Mouse (Mus musculus) 416B (cell line): ENCODE data around the gene Dgat2.

Source experiments
- DNase-seq: peaks from one replicate; pipeline ENCODE4 v3.0.0; 2011; ENCODE audit warnings: low read depth

Gene Dgat2

DNA sequence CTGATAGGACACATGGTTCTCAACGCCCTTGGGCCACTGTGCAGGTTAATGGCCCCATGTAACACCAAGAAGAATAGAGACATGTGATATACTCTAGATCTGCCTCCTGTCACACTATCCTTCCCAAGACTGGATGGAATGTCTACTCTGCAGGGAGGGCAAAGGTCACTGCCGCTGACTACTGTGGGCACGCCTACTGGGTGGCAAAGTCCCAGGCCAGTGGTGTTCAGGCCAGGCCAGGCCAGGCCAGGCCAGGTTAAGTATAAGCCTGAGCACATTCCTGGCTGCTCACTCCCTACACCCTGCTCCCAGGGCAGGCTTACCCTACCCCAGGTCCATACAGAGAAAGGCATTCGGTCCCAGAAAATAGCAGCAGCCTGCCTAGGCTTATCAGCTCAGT lies 21.0 kb downstream of the Dgat2 start:
- no peak for DNase-seq

GRCm38 (mm10) chr7:99160995-99161394 lies 21.5 kb downstream of the Dgat2 start:
- no peak for DNase-seq

DNA sequence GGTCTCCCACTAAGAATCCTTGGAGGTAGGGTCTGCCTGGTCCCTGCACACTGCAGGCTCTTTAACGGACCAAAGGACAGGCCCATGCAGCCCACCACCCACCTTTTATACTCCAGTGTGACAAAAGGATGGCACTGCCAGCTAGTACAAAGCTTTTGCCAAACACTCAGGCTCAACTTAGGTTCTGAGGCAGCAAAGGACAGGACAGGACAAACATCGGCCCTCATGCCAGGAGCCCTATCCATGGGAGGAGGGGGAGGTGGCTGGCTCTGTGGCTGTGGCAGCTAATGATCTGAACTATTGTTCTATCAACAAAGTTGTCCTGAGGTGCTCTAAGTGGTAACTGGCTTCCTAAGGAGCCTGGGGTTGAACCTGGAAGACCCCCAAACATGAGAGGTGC lies 23.1 kb downstream of the Dgat2 start:
- no peak for DNase-seq

GRCm38 (mm10) chr7:99158904-99159303 lies 23.6 kb downstream of the Dgat2 start:
- no peak for DNase-seq

DNA sequence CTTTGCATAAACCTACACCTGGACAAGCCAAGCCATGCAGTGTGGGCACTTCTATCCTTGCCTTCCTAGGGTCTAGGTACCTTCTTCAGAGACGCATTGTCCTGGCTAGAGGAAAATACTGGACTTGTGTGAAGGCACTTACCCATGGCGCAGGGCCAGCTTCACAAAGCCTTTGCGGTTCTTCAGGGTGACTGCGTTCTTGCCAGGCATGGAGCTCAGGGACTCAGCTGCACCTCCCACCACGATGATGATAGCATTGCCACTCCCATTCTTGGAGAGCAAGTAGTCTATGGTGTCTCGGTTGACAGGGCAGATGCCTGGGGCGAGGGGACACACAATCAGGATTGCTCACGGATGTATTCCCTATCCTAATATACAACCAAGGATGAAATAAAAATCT lies 24.5 kb downstream of the Dgat2 start:
- DNase-seq = no peak

GRCm38 (mm10) chr7:99156737-99157136 lies 25.8 kb downstream of the Dgat2 start:
- DNase-seq = no peak

GRCm38 (mm10) chr7:99155311-99156289 lies 26.9 kb downstream of the Dgat2 start:
- DNase-seq = peak; percentile 81

GRCm38 (mm10) chr7:99154648-99155151 lies 27.8 kb downstream of the Dgat2 start:
- DNase-seq = peak; percentile 48

GRCm38 (mm10) chr7:99153686-99154202 lies 28.8 kb downstream of the Dgat2 start:
- no peak for DNase-seq

GRCm38 (mm10) chr7:99152756-99153155 lies 29.8 kb downstream of the Dgat2 start:
- no peak for DNase-seq

GRCm38 (mm10) chr7:99151342-99151741 lies 31.2 kb downstream of the Dgat2 start:
- DNase-seq = peak; percentile 96

DNA sequence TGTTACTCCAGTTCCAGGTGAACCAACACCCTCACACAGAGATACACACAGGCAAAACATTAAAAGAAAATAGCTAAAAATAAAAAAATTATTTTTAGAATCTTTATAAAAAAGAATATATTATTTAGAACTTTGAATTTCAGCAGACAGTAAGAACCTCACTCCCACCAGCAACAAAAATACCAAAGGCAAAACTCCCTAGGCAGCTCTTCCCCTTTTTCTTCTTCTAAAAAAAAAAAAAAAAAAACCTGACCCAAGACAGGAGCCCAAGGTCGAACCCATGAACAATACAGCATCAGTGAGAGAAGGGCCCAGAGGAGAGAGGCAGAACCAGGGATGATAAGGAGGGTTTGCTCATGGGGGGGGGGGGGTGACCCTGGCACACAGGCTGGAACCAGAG lies 33.5 kb downstream of the Dgat2 start:
- DNase-seq = no peak

GRCm38 (mm10) chr7:99147494-99147893 lies 35.0 kb downstream of the Dgat2 start:
- DNase-seq = no peak

- DNase-seq = no peak
Measured at GRCm38 (mm10) chr7:99146906-99147305, 35.6 kb downstream of the Dgat2 start.

DNA sequence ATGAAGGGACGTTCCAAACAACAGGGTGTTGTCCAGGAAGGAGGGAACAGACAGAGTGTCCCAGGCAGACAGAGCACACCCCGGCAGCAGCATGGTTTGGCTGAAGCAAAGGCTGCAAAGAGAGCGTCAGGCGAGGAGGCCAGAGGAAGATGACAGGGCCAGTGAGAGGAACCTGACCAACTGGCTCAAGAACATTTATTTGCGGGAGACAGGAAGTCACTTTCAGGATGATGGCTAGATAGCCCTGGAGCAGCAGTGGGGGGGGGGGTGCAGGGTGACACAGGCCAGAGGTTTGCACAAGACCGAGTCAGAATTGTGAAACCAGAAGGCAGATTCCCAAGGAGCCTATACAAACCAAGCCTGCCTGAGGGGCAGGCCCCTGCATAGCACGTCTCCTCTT lies 36.5 kb downstream of the Dgat2 start:
- peak; percentile 82 for DNase-seq

DNA sequence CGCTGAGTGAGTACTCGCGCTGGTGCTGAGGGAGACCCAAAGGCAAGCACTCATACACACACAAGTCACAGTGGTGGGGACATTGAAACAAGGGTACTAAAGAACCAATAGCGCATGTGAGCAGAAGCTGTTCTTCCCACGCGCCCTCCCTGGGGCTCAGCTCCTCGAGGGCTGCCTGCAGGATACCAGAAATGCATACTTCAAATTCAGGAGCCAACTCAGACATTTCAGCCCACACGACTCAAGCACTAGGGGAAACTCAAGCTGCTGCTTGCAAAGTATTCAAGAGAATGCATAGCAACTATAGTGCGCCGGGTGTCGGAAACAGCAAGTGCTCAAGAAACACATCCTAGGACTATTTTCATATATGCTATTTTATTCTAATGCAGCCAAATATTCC lies 37.9 kb downstream of the Dgat2 start:
- no peak for DNase-seq

DNA sequence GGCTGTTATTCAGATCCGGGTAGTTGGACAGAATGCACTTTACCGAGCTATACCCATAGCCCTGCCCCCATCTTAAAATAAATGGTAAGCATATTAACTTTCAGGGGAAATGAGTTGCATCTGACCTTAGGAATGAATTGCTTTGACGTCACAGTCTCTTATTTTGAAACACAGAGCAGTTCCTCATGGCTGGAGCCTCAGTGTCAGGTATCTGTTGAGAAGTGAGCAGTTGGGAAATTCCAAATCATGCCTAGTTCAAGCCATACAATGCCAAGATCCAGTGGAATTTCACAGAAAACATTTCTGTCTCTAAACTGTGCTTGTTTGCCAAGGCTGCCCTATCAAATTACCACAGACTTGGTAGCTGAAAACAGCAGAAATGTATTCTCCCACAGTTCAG lies 39.3 kb downstream of the Dgat2 start:
- DNase-seq = peak; percentile 40

GRCm38 (mm10) chr7:99141919-99142606 lies 40.5 kb downstream of the Dgat2 start:
- DNase-seq = no peak

DNA sequence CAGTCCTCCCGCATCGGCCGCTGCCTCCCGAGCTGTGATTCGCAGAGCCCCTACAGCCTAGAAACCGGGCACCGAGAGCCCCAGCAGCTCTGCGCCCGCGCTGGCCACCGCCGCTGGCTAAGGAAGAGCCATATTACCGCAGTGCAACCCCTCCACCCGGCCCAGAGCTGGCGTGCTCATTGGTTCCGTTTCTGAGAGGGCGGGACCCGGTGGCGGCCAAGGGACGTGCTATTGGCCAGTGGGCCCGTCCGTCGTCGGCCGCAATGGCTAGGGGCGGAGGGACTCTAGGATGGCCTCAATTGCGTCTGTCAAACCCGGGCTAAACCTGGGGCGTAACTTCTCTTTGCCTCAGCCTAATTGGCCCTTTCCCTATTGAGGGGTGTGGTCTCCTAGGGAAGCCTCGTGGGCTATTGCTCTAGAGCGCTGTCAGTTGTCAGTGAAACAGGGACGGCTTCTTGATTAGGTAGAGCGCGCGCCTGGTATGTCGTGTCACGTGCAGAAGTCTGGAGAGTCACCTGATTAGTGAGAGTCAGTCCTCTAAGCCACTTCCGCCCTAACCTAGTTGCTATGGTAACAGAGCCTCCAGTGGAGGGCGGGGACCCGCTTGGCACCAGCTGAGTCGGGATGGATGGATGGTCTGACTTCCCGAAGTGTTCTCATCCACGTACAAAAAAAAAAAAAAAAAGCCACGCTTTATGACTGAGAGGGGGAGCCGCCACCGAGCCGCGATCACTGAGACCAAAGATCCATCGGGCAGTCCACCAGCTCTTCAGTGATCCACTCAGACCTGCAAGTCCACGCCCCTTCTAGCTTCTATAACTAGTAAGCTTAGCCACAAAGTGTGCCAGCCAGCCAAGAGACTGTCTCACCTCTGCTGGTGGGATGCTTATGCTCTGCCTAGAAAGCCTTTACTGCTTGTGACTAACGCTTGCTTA lies 41.3 kb downstream of the Dgat2 start, which contains the start of gene Uvrag:
TSS of gene Uvrag (minus strand) at position 158 of the 935 bp plus-strand sequence.
- DNase-seq = peak; percentile 100

GRCm38 (mm10) chr7:99140511-99140910 lies 42.0 kb downstream of the Dgat2 start:
- no peak for DNase-seq

DNA sequence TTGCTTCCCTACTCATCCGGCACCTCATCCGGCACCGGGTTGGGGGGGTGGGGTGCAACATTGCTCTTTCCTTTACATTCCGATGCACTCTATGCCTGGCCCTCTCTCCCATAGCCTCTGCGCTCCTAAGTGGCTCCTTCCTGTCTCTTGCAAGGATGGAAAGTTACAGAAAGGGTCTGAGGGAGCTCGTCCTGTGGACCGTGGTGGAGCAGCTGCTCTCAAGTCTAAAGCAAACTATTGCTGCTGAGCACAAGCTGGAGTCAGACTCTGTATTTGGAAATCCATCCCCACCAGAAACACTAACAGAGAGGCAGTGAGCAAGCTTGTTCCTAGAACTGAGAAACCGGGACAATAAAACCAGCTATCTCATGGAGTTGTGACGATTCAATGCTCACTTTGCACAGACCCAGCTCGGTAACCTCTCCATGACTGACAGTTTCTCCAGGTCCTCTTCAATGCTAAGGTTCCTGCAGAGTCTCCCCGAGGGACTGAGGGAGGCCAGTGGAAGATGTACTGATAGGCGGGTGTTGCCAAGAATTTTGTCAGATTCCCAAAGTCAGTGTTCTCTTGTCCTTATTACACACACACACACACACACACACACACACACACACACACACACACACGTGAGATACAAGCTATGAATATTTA lies 42.6 kb downstream of the Dgat2 start:
- peak; percentile 58 for DNase-seq
